Mouse (Mus musculus): Measurements from ENCODE around the gene Tvp23a. TPM values are rescaled to one million over a fixed set of nuclear protein-coding genes. Genes with fewer than 3 reads are reported as not detected.

The Tvp23a gene
- total RNA-seq, 2 experiments from 2014 or later: 0.10 to 0.26 TPM

DNA sequence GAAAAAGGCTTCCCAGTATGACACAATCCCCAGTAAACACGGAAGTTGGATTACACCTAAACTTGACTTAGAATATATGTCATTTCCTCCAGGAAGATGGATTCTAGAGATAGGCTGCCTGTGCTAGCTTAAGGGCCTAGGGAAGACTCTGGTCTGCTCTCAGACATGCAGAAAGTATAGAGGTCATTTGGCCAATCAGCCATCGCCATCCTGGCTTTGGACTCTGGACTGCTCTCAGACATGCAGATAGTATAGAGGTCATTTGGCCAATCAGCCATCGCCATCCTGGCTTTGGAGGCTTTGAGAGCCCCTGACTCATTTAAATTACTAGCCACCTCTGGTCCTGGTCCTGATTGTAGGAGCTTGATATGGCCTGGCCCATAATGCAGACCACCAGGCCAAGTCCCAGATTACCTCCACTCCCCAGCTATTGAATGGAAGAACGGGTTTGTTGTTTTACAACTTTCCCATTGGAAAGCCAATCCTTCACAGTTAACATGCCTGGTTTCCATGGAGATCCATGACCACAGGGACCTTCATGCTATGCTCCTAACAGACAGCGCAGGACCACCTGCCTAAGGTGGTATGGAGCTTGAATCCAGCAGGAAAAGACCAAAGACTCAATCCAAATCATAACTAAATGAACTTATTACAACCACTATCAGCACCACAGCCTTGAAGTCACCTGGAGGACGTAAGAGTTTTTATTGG is 6.9 kb upstream of the Tvp23a start:
- no peak for DNase-seq

DNA sequence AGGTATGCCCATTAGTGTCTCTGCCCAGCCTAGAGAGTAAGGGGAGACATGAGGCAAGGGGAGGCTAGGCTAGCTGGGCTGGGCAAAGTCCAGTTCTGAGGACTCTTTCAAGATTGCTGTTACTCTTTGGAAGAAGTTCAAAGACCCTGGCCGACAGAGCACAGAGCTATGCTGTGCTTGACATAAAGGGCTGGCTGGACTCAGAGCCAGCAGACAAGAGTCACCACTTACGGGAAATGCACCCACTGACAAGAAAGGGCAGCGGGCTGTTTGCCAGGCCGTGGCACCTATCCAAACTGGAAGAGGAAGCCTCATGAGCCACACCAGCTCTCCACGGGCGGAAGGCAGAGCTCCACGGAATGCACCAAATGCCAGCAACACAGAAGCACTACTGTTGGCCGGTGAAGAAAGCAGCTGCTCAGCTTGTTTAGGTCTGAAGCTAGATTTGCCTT is 5.3 kb upstream of the Tvp23a start:
- DNase-seq: peak; percentile 84 to 89

GRCm38 (mm10) chr16:10451906-10452305 is 4.7 kb upstream of the Tvp23a start:
- no peak for DNase-seq

GRCm38 (mm10) chr16:10448931-10449330 is 1.8 kb upstream of the Tvp23a start:
- no peak for DNase-seq

DNA sequence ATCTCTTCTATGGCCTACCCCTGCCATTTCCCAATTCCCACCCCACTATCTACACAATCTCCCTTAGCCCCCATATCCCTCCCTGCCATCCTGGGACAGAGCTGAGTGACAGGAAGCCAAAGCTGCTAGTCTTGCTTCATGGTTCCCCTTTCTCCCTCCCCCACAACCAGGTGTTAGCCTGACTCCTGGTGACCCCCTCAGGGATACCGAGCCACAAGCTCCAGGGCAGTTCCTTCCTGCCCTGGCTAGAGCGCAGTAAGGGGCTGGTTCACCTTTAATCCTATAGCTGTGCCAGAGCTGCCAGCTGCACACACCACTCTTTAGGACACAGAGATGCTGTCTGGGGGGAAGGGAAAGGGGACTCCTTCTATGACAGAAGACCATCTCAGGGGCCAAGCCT is 619 bp upstream of the Tvp23a start:
- DNase-seq: no peak

DNA sequence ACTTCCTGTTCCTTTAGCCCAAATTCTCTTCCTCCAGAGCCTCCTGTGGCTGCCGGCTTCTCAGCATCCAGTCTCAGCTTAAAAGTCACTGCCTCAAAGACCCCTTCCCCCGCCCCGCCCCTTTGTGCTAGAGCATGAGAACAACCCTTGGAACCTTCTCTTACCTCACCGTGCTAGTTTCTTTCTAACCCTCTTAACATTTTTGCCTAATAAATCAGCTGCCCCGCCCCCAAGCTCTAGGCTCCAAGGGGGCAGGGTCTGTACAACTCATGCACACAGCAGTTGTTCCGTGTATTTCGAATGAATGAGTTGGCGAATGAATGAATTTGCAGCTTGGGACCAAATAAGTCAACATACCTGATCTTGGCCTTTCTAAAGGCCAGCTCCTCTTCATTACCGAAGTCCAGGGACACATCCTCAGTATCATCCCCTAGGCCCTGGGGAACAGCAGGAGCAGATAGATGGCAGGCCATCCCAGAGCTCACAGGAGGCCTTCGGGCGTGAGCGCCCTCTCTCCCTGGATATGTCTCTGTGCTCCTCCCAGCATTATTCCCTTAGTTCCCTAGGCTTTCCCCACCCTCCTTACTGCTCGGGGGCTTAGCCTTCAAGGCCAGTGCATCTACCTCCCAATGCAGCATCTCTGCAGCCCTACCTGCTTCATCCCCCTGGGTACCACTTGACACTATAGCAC is 444 bp downstream of the Tvp23a start:
- no peak for DNase-seq

DNA sequence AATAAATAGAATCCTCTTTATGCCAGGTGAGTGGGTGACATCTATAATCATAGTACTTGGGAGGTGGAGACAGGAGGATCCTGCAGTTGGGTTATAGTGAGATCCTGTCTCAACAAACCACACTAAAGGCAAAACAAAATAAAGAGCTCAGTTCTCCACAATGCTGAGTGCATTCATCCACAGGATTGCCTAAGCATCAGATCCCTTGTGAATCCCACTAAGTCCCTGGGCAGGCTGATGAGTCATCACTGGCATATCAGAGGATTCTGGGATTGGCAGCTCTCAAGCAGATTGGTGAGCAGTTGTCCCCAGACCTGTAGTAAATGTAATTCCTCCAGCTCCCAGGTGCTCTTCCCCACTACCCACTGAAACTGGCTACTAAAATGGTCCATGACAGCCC is 3.4 kb downstream of the Tvp23a start:
- DNase-seq: no peak

DNA sequence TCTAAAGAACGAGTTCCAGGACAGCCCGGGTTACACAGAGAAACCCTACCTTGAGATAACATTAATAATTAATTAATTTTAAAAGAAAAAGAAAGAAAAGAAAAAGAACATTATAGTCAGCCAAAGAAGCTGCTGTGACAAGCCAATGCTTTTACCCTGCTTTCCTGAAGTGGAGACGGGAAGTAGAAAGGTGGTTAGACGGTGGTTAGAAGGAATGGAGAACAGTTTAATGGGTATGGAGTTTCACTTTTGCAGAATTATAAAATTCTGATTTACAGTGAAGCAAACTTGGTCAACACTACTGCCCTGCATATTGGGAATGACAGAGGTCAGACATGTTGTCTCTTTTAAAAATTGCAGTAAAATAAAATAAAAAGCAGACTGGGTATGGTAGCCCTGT is 5.4 kb downstream of the Tvp23a start:
- no peak for DNase-seq

- peak in 1 of 2 experiments; percentile 15 for DNase-seq
Observed at GRCm38 (mm10) chr16:10441328-10441727, 5.8 kb downstream of the Tvp23a start.

GRCm38 (mm10) chr16:10438055-10438454 is 9.1 kb downstream of the Tvp23a start:
- DNase-seq: peak in 1 of 2 experiments; percentile 18

GRCm38 (mm10) chr16:10436166-10436565 is 11.0 kb downstream of the Tvp23a start:
- peak in 1 of 2 experiments; percentile 18 for DNase-seq

GRCm38 (mm10) chr16:10433344-10433743 is 13.8 kb downstream of the Tvp23a start:
- no peak for DNase-seq

DNA sequence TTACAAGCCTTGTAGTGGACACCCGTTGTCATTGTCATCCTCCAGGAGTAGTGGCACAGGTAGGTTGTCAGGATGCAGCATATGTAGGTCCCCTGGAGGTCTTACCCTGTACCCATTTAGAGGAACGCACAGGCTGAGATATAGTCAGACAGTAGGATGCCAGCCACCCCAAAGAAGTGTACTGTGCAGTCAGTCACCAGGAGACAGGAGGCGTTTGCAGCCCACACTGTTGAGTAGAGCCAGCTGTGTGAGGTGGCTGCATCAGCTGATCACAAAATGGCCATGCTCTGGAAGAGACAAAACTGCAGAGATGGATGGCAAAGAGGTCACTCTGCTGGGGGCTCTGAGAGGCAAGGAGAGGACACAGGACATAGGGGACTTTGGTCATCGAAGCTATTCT is 14.8 kb downstream of the Tvp23a start:
- DNase-seq: no peak

- DNase-seq: no peak
Observed at GRCm38 (mm10) chr16:10431911-10432310, 15.3 kb downstream of the Tvp23a start.

GRCm38 (mm10) chr16:10420447-10421054 is 26.6 kb downstream of the Tvp23a start:
- DNase-seq: no peak

GRCm38 (mm10) chr16:10417723-10418259 is 29.4 kb downstream of the Tvp23a start:
- DNase-seq: peak in 1 of 2 experiments; percentile 51

- no peak for DNase-seq
Observed at GRCm38 (mm10) chr16:10416866-10417265, 30.3 kb downstream of the Tvp23a start.

DNA sequence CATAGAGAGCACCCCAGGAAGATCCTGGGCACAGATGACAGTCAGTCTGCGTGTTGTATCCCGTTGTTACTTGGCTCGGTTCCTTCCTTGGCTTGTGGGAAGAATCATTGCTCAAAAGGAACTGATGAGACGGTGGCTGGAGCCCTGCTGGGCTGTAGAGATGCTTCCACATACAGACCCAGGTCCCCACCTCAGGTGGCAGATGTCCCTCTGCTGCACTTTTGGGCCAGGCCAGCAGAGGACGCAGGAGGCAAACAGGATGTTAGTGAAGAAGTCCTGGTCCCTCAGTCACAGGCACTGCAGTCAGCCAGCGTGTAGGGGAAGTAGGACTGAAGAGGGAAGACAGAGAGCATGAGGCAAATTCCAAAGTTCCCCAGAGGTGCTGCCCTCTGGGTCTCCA is 31.2 kb downstream of the Tvp23a start:
- peak; percentile 55 to 71 for DNase-seq

DNA sequence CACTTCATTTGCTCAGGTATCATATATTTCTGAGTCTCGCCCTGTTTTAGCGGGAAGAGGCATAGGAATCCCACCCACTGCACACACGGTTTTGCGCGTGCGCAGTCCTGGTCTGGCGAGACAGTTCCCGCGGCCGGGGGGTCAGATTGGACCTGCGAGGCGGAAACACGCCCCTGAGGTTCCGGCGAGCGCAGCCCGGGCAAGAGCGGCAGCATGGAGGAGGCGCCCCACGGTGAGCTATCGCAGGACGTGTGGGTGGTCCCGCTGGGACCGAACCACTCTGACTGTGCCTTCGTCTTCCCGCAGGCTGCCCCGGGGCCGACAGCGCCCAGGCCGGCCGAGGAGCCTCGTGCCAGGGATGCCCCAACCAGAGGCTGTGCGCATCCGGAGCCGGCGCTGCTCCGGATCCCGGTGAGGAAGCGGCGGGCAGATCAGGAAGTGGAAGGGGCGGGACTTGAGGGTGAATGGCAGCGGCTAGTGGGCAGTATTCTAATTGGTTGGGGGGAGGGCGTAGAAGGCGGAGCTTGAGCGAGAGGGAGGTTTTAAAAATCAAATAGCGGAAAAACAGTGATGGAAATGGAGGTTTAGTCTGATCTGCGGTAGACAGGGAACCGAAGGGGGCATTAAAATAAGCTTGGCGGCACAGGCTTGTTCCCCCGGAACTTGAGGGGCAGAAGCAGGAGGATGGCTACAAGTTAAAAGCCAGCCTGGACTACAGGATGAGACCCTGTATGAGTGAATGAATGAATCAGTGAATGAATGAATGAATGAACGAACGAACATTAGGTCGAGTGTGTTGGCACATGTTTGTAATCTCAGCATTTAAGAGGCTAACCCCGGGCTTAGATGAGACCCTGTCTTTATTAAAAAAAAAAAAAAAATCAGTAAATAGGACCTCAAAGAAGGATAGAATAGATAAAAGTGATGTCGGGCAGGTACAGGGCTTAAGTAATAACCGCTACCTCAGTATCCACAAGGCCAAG is 35.1 kb downstream of the Tvp23a start, which contains the start of gene Nubp1:
Nubp1 (plus strand) TSS at position 185 of the 983 bp plus-strand sequence.
- peak; percentile 97 for DNase-seq

DNA sequence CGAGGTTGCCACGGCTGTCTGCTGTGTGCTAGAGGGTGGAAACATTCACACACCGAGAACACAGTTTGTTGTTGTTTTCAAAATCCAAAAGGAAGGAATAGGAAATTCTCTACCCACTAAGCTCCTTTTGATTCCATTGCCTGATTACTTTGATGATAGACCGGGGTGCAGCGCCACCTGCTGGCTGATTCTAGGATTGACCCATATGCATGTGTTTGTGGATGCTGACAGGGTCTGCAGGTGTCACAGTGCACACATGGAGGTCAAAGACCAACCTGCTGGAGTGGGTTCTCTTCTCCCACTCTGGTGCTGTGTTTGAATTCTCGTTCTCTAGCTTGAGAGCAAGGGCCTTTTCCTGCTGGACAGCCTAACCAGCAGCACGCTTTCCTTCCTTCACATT is 48.0 kb downstream of the Tvp23a start:
- DNase-seq: peak; percentile 63 to 94

DNA sequence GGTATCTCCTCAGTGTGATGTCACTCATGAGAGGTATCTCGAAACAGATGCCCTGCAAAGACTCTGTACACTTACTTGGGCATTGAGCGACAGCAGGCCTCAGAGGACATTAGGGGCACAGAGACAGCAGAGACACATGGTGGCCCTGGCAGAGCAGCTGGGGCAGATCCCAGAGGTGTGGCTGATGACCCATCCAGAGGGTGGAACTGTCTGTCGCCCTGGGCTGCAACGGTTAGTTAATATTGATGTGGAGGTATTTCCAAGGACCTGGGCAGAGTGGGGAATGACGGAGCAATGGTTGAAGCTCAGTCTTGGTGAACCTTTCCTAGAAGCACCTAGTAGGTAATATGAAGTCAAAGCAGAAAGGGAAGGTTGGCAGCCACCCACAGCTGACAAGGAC is 48.4 kb downstream of the Tvp23a start:
- DNase-seq: no peak

Data from heart, adult 18-20 months (tissue).